Mouse (Mus musculus): Measurements from ENCODE around the gene Pygm. TPM values are rescaled to one million over a fixed set of nuclear protein-coding genes. Genes with fewer than 3 reads are reported as not detected.
A peak's percentile ranks its signal among the peaks of the same experiment; 100 is the strongest.

Gene Pygm
- polyA plus RNA-seq, 1 experiment from 2014 or later, result 203 TPM

DNA sequence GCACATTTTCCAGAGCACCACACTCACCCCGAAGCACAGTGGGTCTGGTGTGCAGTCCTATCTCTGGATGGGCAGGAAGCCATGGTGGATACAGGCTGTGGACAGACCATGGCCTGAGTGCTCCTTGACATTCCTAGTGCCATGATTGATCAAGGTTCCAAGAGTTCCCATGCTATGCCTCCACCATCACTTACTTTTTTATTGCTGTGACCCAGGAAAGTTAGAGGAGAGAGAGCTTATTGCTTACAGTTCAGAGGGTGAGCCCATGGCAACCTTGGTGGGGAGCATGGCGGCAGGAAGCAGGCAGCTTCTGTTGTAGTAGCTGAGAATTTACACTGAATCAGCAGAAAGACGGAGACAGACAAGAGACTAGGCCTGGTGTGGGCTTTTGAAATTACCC, 22.9 kb upstream of the Pygm start:
- H3K27me3 ChIP-seq (replicated peaks), result no peaks in the 10 kb centered on the region

GRCm38 (mm10) chr19:6363091-6363410, 21.1 kb upstream of the Pygm start:
- H3K9ac ChIP-seq, result peak overlapping the region; percentile 79
- 1% methylated on average over 11 of the region's 11 CpGs for WGBS
- peaks cover 39% of the 10 kb centered on the region for H3K4me1 ChIP-seq
- no peaks in the 10 kb centered on the region for H3K9me3 ChIP-seq
- ATAC-seq (ENCODE audit: extremely low read depth, insufficient number of reproducible peaks, low FRiP score, low TSS enrichment), result no peak
- peak overlapping the region; percentile 81 for H3K27ac ChIP-seq (replicated peaks)
- H3K27me3 ChIP-seq (replicated peaks), result no peaks in the 10 kb centered on the region
- H3K36me3 ChIP-seq, result peaks cover 53% of the 10 kb centered on the region
- peak overlapping the region; percentile 85 for H3K4me2 ChIP-seq
- peak overlapping the region; percentile 100 for H3K4me3 ChIP-seq

More for the DNA sequence above, 22.9 kb upstream of the Pygm start:
- H3K9me3 ChIP-seq, result no peaks in the 10 kb centered on the region
- 84% methylated on average over 3 of the region's 3 CpGs for WGBS
- H3K27ac ChIP-seq (replicated peaks), result no peak overlapping the region
- H3K4me1 ChIP-seq, result peaks cover 23% of the 10 kb centered on the region
- H3K36me3 ChIP-seq, result peaks cover 35% of the 10 kb centered on the region
- no peak for ATAC-seq (ENCODE audit: extremely low read depth, insufficient number of reproducible peaks, low FRiP score, low TSS enrichment)
- no peak overlapping the region for H3K9ac ChIP-seq
- H3K4me2 ChIP-seq, result no peak overlapping the region
- H3K4me3 ChIP-seq, result no peak overlapping the region

DNA sequence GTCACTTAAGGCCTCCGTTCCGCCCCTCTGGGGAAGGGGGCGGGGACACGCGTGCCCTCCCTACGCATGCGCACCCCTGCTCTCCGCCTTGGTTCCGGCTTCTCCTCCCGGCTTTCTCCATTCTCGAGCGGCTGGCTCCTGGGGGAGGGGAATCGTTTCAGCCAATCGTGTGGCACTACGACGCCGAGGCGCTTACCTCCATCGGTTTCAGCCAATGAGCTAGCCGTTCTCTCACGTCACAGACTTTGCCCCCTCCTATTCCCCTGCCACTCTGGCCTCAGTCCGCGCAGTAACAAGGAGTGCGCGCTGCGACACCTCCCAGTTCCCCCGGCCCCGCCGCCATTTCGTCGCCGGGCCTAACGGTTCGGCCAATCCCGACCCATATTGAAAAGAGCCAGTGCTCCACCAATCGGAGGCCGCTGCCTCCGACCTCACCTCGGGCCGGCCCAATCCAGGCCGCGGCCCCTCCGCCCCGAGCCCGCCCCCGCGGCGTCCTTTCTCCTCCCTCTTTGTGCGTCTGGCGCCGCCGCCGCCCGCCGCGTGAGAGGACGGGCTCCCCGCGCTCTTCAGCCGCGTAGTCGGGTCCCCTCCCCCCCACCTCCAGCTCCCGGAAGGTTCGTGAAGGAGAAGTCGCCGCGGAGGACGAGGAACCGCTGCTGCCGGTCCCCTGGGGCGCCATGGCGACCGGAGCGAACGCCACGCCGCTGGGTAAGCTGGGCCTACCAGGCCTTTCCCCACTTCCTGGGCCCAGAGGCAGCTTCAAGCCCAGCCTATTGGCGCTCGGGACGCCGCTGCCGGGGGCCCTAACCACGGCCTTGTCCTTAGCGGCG, 20.6 kb upstream of the Pygm start, which contains the start of gene Sf1:
Gene Sf1 (plus strand): TSS at position 280 of the 830 bp plus-strand sequence.
- ATAC-seq (ENCODE audit: extremely low read depth, insufficient number of reproducible peaks, low FRiP score, low TSS enrichment), result peak; percentile 91
- H3K27ac ChIP-seq (replicated peaks), result peak within 1 kb of the TSS; percentile 99
- no peaks in the 10 kb centered on the region for H3K9me3 ChIP-seq
- H3K4me1 ChIP-seq, result peaks cover 44% of the 10 kb centered on the region
- H3K4me3 ChIP-seq, result peak within 1 kb of the TSS; percentile 100
- H3K36me3 ChIP-seq, result peaks cover 57% of the 10 kb centered on the region
- H3K9ac ChIP-seq, result peak within 1 kb of the TSS; percentile 100
- under 1% methylated on average over 76 of the region's 85 CpGs for WGBS
- H3K4me2 ChIP-seq, result peak within 1 kb of the TSS; percentile 85
- H3K27me3 ChIP-seq (replicated peaks), result no peaks in the 10 kb centered on the region

GRCm38 (mm10) chr19:6364317-6364725, 19.9 kb upstream of the Pygm start:
- Histone ChIP-seq H3K27me3 (replicated peaks) (no peaks in the 10 kb centered on the region), H3K27ac (replicated peaks) (peak overlapping the region; percentile 99), H3K4me2 (peak overlapping the region; percentile 85), H3K4me1 (peaks cover 48% of the 10 kb centered on the region), H3K36me3 (peaks cover 60% of the 10 kb centered on the region), H3K9me3 (no peaks in the 10 kb centered on the region), H3K4me3 (peak overlapping the region; percentile 100), H3K9ac (peak overlapping the region; percentile 100)
- WGBS, result under 1% methylated on average over 55 of the region's 55 CpGs
- no peak for ATAC-seq (ENCODE audit: extremely low read depth, insufficient number of reproducible peaks, low FRiP score, low TSS enrichment)

- Histone ChIP-seq H3K9me3 (no peaks in the 10 kb centered on the region), H3K27me3 (replicated peaks) (no peaks in the 10 kb centered on the region), H3K27ac (replicated peaks) (peak overlapping the region; percentile 99), H3K4me3 (peak overlapping the region; percentile 100), H3K4me2 (peak overlapping the region; percentile 85), H3K4me1 (peaks cover 48% of the 10 kb centered on the region), H3K36me3 (peaks cover 65% of the 10 kb centered on the region), H3K9ac (peak overlapping the region; percentile 100)
- WGBS, result 3% methylated on average over 2 of the region's 2 CpGs
- no peak for ATAC-seq (ENCODE audit: extremely low read depth, insufficient number of reproducible peaks, low FRiP score, low TSS enrichment)
These were observed 19.4 kb upstream of the Pygm start for GRCm38 (mm10) chr19:6364842-6365241.

- no peak for ATAC-seq (ENCODE audit: extremely low read depth, insufficient number of reproducible peaks, low FRiP score, low TSS enrichment)
- no peak overlapping the region for H3K9ac ChIP-seq
- H3K4me1 ChIP-seq, result peaks cover 44% of the 10 kb centered on the region
- H3K27me3 ChIP-seq (replicated peaks), result no peaks in the 10 kb centered on the region
- no peaks in the 10 kb centered on the region for H3K9me3 ChIP-seq
- H3K27ac ChIP-seq (replicated peaks), result no peak overlapping the region
- H3K36me3 ChIP-seq, result peaks cover 100% of the 10 kb centered on the region
- WGBS, result 82% methylated on average over 2 of the region's 2 CpGs
- no peak overlapping the region for H3K4me3 ChIP-seq
- no peak overlapping the region for H3K4me2 ChIP-seq
These were observed 14.0 kb upstream of the Pygm start for GRCm38 (mm10) chr19:6370175-6370574.

DNA sequence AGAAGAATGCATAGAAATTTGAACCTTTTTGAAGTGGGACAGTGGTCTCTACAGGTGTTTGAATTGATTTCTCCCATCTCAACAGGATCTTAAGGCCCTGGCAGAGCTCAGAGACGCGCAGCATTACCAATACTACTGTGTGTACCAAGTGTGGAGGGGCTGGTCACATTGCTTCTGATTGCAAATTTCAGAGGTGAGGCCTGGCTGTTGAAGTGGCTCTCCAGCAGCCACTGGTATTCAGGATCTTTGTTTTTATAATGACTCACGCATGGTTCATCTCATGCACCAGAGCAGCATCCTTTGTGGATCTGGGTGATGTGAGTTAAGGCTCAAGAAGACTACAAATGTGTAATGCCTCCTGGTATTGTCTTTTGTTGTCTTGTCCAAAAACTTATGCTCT, 11.8 kb upstream of the Pygm start:
- H3K27ac ChIP-seq (replicated peaks), result no peak overlapping the region
- ATAC-seq (ENCODE audit: extremely low read depth, insufficient number of reproducible peaks, low FRiP score, low TSS enrichment), result no peak

DNA sequence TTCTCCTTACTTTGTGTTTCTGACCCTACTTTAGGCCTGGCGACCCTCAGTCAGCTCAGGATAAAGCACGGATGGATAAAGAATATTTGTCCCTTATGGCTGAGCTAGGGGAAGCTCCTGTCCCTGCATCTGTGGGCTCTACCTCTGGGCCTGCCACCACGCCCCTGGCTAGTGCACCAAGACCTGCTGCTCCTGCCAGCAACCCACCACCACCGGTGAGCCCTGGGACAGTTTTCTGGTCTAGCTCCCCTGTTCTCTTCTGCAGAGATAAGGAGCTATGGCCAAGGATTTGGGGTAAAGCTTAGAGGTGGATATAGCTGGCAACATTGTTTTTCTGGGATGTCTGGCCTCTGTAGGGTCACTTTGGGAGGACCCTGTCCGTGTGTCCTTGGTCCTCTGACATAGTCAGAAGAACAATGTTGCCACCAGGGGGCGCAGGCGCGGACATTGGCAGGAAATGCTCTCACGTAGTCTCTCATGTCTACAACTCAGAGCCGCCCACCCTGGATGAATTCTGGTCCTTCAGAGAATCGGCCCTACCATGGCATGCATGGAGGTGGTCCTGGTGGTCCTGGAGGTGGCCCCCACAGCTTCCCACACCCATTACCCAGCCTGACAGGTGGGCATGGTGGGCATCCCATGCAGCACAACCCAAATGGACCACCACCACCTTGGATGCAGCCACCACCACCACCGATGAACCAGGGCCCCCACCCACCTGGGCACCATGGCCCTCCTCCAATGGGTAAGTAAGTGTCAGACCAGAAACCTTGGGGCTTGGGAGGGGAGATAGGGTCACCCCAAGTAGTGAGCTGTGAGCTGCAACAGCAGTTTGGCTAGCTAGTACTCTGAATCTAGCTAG, 10.4 kb upstream of the Pygm start:
- Histone ChIP-seq H3K27me3 (replicated peaks) (no peaks in the 10 kb centered on the region), H3K9me3 (no peaks in the 10 kb centered on the region), H3K9ac (0 out of 2 replicates have a peak overlapping the region, but pooled peaks have one; percentile 17), H3K4me1 (peaks cover 29% of the 10 kb centered on the region), H3K4me3 (no peak overlapping the region), H3K36me3 (peaks cover 100% of the 10 kb centered on the region), H3K27ac (replicated peaks) (peak overlapping the region; percentile 61), H3K4me2 (no peak overlapping the region)
- 0 out of 2 replicates have a peak, but pooled peaks have one; percentile 27 for ATAC-seq (ENCODE audit: extremely low read depth, insufficient number of reproducible peaks, low FRiP score, low TSS enrichment)
- 56% methylated on average over 12 of the region's 12 CpGs for WGBS

More for the DNA sequence above, 11.8 kb upstream of the Pygm start:
- H3K36me3 ChIP-seq, result peaks cover 100% of the 10 kb centered on the region
- WGBS, result 83% methylated on average over 3 of the region's 3 CpGs
- no peak overlapping the region for H3K4me3 ChIP-seq
- H3K27me3 ChIP-seq (replicated peaks), result no peaks in the 10 kb centered on the region
- no peaks in the 10 kb centered on the region for H3K9me3 ChIP-seq
- no peak overlapping the region for H3K9ac ChIP-seq
- H3K4me1 ChIP-seq, result peaks cover 35% of the 10 kb centered on the region
- H3K4me2 ChIP-seq, result no peak overlapping the region

DNA sequence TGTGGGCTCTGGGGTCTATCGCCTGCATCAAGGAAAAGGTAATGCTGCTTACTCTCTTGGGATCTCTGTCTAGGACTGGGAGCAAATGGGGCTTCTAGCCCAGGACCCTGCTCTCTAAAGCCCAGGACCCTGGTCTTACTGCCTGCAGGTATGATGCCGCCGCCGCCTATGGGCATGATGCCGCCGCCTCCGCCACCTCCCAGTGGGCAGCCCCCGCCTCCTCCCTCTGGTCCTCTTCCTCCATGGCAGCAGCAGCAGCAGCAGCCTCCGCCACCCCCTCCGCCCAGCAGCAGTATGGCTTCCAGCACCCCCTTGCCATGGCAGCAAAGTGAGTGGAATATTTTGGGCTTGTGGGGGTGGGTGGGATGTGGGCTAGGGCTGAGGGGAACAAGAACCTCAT, 9.6 kb upstream of the Pygm start:
- Histone ChIP-seq H3K27ac (replicated peaks) (no peak overlapping the region), H3K27me3 (replicated peaks) (no peaks in the 10 kb centered on the region), H3K4me1 (peaks cover 27% of the 10 kb centered on the region), H3K9me3 (no peaks in the 10 kb centered on the region), H3K4me2 (no peak overlapping the region), H3K4me3 (no peak overlapping the region), H3K36me3 (peaks cover 100% of the 10 kb centered on the region), H3K9ac (no peak overlapping the region)
- no peak for ATAC-seq (ENCODE audit: extremely low read depth, insufficient number of reproducible peaks, low FRiP score, low TSS enrichment)
- 99% methylated on average over 10 of the region's 10 CpGs for WGBS

DNA sequence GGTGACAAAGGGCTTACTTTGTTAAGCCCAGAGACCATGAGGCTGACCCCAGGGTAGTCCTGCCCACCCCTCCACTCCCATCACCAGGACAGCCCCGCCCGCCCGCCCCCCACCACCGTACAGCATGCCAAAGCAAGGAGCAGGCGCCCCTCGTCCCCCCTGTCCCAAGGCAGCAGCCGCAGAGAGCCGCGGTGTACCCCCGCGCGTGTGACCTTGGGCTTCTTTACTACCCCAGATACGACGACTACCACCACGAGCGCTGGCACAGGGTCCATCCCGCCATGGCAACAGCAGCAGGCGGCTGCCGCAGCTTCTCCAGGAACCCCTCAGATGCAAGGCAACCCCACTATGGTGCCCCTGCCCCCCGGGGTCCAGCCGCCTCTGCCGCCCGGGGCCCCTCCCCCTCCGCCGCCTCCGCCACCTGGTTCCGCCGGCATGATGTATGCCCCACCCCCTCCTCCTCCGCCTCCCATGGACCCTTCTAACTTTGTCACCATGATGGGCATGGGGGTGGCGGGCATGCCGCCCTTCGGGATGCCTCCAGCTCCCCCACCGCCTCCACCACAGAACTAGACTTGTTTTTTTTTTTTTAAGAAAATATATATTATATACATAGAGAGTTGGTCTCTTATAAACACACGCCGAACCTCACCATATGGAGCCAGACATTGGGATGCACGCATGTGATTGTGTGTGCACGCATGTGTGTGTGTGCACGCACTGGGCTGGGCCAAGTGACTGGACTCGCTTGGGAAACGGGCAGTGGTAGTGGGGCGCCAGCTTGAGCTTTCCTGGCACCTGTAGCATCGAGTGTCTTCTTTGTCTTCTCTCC, 8.6 kb upstream of the Pygm start:
- no peaks in the 10 kb centered on the region for H3K27me3 ChIP-seq (replicated peaks)
- H3K4me3 ChIP-seq, result no peak overlapping the region
- H3K27ac ChIP-seq (replicated peaks), result no peak overlapping the region
- H3K4me2 ChIP-seq, result no peak overlapping the region
- peaks cover 27% of the 10 kb centered on the region for H3K4me1 ChIP-seq
- WGBS, result 92% methylated on average over 42 of the region's 42 CpGs
- H3K36me3 ChIP-seq, result peaks cover 96% of the 10 kb centered on the region
- H3K9me3 ChIP-seq, result no peaks in the 10 kb centered on the region
- ATAC-seq (ENCODE audit: extremely low read depth, insufficient number of reproducible peaks, low FRiP score, low TSS enrichment), result no peak
- no peak overlapping the region for H3K9ac ChIP-seq

DNA sequence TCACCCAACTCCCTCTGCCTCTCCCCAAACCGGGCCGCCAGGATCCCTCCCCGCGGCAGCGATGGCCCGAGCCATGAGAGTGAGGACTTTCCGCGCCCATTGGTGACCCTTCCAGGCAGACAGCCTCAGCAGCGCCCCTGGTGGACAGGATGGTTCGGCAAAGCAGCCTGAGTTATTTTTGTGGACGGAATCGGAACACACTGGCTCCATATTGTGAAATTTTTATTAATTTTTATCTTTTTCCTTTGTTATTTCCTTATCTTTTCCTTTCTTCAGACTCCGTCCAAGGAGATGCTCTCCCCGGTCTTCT, 8.0 kb upstream of the Pygm start:
- H3K27ac ChIP-seq (replicated peaks), result no peak overlapping the region
- H3K4me1 ChIP-seq, result peaks cover 27% of the 10 kb centered on the region
- no peak for ATAC-seq (ENCODE audit: extremely low read depth, insufficient number of reproducible peaks, low FRiP score, low TSS enrichment)
- no peak overlapping the region for H3K4me3 ChIP-seq
- peaks cover 92% of the 10 kb centered on the region for H3K36me3 ChIP-seq
- no peaks in the 10 kb centered on the region for H3K9me3 ChIP-seq
- 72% methylated on average over 14 of the region's 14 CpGs for WGBS
- H3K4me2 ChIP-seq, result no peak overlapping the region
- H3K9ac ChIP-seq, result peak overlapping the region; percentile 19; the same call in 1 of the 2 replicates
- H3K27me3 ChIP-seq (replicated peaks), result no peaks in the 10 kb centered on the region

All from heart, embryonic 13.5 days (tissue).